Mouse (Mus musculus) MEL (cell line): ENCODE data around the gene Inpp4b.
A peak's percentile ranks its signal among the peaks of the same experiment; 100 is the strongest.

ENCODE experiments used
- CHD2 ChIP-seq: IDR thresholded peaks from 2 replicates; pipeline ENCODE4 v1.6.1; 2011; ENCODE audit warnings: low read length, improper control_type of control experiment
- CTCF ChIP-seq, 3 experiments: IDR thresholded peaks in 2 of 3; conservative IDR thresholded peaks in 1 of 3; 2 replicates each; pipeline ENCODE4 v1.5.1; 2011 to 2012; ENCODE audit warnings: low read length in 3 of 3, low read depth in 2 of 3, mild to moderate bottlenecking in 2 of 3, improper control_type of control experiment in 1 of 3, inconsistent platforms in 1 of 3, mixed read lengths in 1 of 3, moderate library complexity in 1 of 3; ENCODE audit not compliant: control insufficient read depth in 1 of 3, insufficient read depth in 1 of 3, poor library complexity in 1 of 3, severe bottlenecking in 1 of 3
- GABPA ChIP-seq: IDR thresholded peaks from 2 replicates; pipeline ENCODE4 v1.6.1; 2012; ENCODE audit warnings: low read depth, mild to moderate bottlenecking, inconsistent platforms, low read length, improper control_type of control experiment, moderate library complexity
- GATA1 ChIP-seq: IDR thresholded peaks from 2 replicates; pipeline ENCODE4 v1.6.1; 2011; ENCODE audit warnings: low read depth, low read length, improper control_type of control experiment
- MAFK ChIP-seq: IDR thresholded peaks from 2 replicates; pipeline ENCODE4 v1.6.1; 2011; ENCODE audit warnings: low read depth, mild to moderate bottlenecking, low read length, improper control_type of control experiment, borderline replicate concordance
- POLR2A ChIP-seq, 2 experiments: IDR thresholded peaks; 2 replicates each; pipeline ENCODE4 v1.6.1; 2011 to 2012; ENCODE audit warnings: low read length in 2 of 2, mild to moderate bottlenecking in 2 of 2, control low read depth in 1 of 2, improper control_type of control experiment in 1 of 2, low read depth in 1 of 2, moderate library complexity in 1 of 2; ENCODE audit not compliant: control insufficient read depth in 1 of 2, insufficient read depth in 1 of 2, poor library complexity in 1 of 2
- TCF12 ChIP-seq: IDR thresholded peaks from 2 replicates; pipeline ENCODE4 v1.6.1; 2014; ENCODE audit warnings: low read depth, mild to moderate bottlenecking, inconsistent platforms, low read length, improper control_type of control experiment, moderate library complexity
- USF1 ChIP-seq: IDR thresholded peaks from 2 replicates; pipeline ENCODE4 v1.6.1; 2014; ENCODE audit warnings: low read depth, mild to moderate bottlenecking, inconsistent platforms, low read length, improper control_type of control experiment, moderate library complexity
- ZNF384 ChIP-seq: IDR thresholded peaks from 2 replicates; pipeline ENCODE4 v1.6.1; 2012; ENCODE audit warnings: low read depth, mild to moderate bottlenecking, inconsistent platforms, low read length, improper control_type of control experiment

- TF ChIP-seq GATA1 (no peak), CHD2 (no peak), TCF12 (peak; percentile 33; the same call in 1 of the 2 replicates), POLR2A (IDR thresholded peaks at IDR 0.05; ENCODE audit: control insufficient read depth in 1 of 2, insufficient read depth in 1 of 2, low read depth in 1 of 2, low read length in 2 of 2, poor library complexity in 1 of 2) (no peak), ZNF384 (no peak), CTCF (IDR thresholded peaks at IDR 0.05 in 2 of 3, conservative IDR thresholded peaks at IDR 0.05 in 1 of 3; ENCODE audit: control insufficient read depth in 1 of 3, insufficient read depth in 1 of 3, low read depth in 2 of 3, low read length in 3 of 3, poor library complexity in 1 of 3, severe bottlenecking in 1 of 3) (no peak), USF1 (no peak), GABPA (no peak), MAFK (no peak)
Measured at GRCm38 (mm10) chr8:81538310-81538709, 196.0 kb downstream of the Inpp4b start.
